Mouse (Mus musculus) cortical plate, adult 2 months (tissue): ENCODE data around the gene Pnrc1.

Experiments
- CTCF ChIP-seq: fragments of 200-500 bp; IDR thresholded peaks from 2 replicates; pipeline ENCODE4 v1.5.1; 2011; ENCODE audit warnings: mild to moderate bottlenecking, control low read depth, low read length; ENCODE audit not compliant: insufficient read depth; ENCODE audit errors: extremely low read depth
- POLR2A ChIP-seq: fragments of 200-500 bp; IDR thresholded peaks from 2 replicates; pipeline ENCODE4 v1.6.1; 2011; ENCODE audit warnings: mild to moderate bottlenecking, low read length, control low read depth; ENCODE audit not compliant: insufficient read depth; ENCODE audit errors: extremely low read depth

- no peak for TF ChIP-seq CTCF
- TF ChIP-seq POLR2A, result no peak
Observed at GRCm38 (mm10) chr4:33229639-33230038, 60.3 kb downstream of the Pnrc1 start.
